Mouse (Mus musculus): ENCODE results near the gene Man1b1.

DNA sequence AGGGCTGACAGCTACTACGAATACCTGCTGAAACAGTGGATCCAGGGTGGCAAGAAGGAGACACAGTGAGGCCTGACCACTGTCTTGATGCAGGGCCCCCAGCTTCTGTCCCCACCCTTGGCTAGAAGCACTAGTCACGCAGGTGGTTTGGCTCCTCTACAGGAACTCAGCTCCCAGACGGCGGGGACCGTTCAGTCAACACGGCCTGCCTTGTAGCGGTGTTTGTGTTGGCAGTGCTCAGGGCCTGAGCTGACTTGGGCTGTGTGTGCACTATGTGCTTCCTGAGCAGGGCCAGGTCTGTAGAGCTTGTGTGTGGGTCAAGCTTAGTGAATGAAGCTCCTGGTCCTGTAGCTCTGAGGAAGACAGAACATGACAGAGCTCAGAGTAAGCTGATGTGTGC, 16.0 kb downstream of the Man1b1 start:
- no peak for TF ChIP-seq POLR2A (IDR thresholded peaks at IDR 0.05; ENCODE audit: low read depth, low read length)
- no peak for TF ChIP-seq CTCF (IDR thresholded peaks at IDR 0.05; ENCODE audit: extremely low read depth, insufficient read depth, insufficient read length, insufficient replicate concordance)

Measured in spleen, adult 2 months (tissue).